Mouse (Mus musculus) thymus, postnatal 14 days (tissue): ENCODE measurements around the gene Sh3rf1.
A peak's percentile ranks its signal among the peaks of the same experiment; 100 is the strongest.
"Not testable (repeated sequence)": the region's sequence is repeated elsewhere in the genome, so short reads cannot be mapped to it uniquely, and the experiment has no call there.

Experiments used
- DNase-seq: peaks from one replicate; pipeline ENCODE4 v3.0.0; 2021

The Sh3rf1 gene

GRCm38 (mm10) chr8:61384536-61384935 lies 160.9 kb downstream of the Sh3rf1 start:
- peak; percentile 8 for DNase-seq

GRCm38 (mm10) chr8:61385502-61386191 lies 162.0 kb downstream of the Sh3rf1 start:
- no peak for DNase-seq

GRCm38 (mm10) chr8:61386645-61387044 lies 163.0 kb downstream of the Sh3rf1 start:
- DNase-seq: no peak

GRCm38 (mm10) chr8:61387501-61387963 lies 163.9 kb downstream of the Sh3rf1 start:
- DNase-seq: no peak

- DNase-seq: no peak
These were observed 164.7 kb downstream of the Sh3rf1 start for GRCm38 (mm10) chr8:61388341-61388740.

- DNase-seq: no peak
These were observed 166.8 kb downstream of the Sh3rf1 start for GRCm38 (mm10) chr8:61390307-61391057.

- DNase-seq: peak; percentile 13
These were observed 167.4 kb downstream of the Sh3rf1 start for GRCm38 (mm10) chr8:61391058-61391434.

GRCm38 (mm10) chr8:61397139-61397538 lies 173.5 kb downstream of the Sh3rf1 start:
- DNase-seq: no peak

- DNase-seq: no peak
These were observed 174.1 kb downstream of the Sh3rf1 start for GRCm38 (mm10) chr8:61397755-61398154.

GRCm38 (mm10) chr8:61402861-61403260 lies 179.2 kb downstream of the Sh3rf1 start:
- DNase-seq: no peak

GRCm38 (mm10) chr8:61403266-61404177 lies 179.8 kb downstream of the Sh3rf1 start:
- no peak for DNase-seq

GRCm38 (mm10) chr8:61404178-61404560 lies 180.5 kb downstream of the Sh3rf1 start:
- no peak for DNase-seq

GRCm38 (mm10) chr8:61409081-61409480 lies 185.4 kb downstream of the Sh3rf1 start:
- DNase-seq: no peak

- DNase-seq: not testable (repeated sequence)
These were observed 186.0 kb downstream of the Sh3rf1 start for GRCm38 (mm10) chr8:61409712-61410111.

- DNase-seq: no peak
These were observed 195.8 kb downstream of the Sh3rf1 start for GRCm38 (mm10) chr8:61419521-61419920.

- no peak for DNase-seq
These were observed 196.5 kb downstream of the Sh3rf1 start for GRCm38 (mm10) chr8:61420166-61420565.

- DNase-seq: no peak
These were observed 197.9 kb downstream of the Sh3rf1 start for GRCm38 (mm10) chr8:61421606-61422005.

- no peak for DNase-seq
These were observed 201.5 kb downstream of the Sh3rf1 start for GRCm38 (mm10) chr8:61425125-61425524.

GRCm38 (mm10) chr8:61426072-61426471 lies 202.4 kb downstream of the Sh3rf1 start:
- peak; percentile 37 for DNase-seq

GRCm38 (mm10) chr8:61426671-61427070 lies 203.0 kb downstream of the Sh3rf1 start:
- DNase-seq: no peak

GRCm38 (mm10) chr8:61427916-61428681 lies 204.4 kb downstream of the Sh3rf1 start:
- no peak for DNase-seq

GRCm38 (mm10) chr8:61428821-61429482 lies 205.3 kb downstream of the Sh3rf1 start:
- DNase-seq: no peak
